Mouse (Mus musculus): Measurements from ENCODE around the gene Rbbp9.

Gene Rbbp9

GRCm38 (mm10) chr2:144550529-144550928, at the start of gene Rbbp9:
TSS of gene Rbbp9 (minus strand) at chr2:144550869.
- DNase-seq, result peak; percentile 75

- DNase-seq, result peak; percentile 94
These were observed 49.4 kb upstream of the Rbbp9 start, which contains the start of gene Dtd1 for GRCm38 (mm10) chr2:144599831-144600687. TSS of gene Dtd1 (plus strand) at chr2:144599897.

- no peak for DNase-seq
These were observed 47.3 kb upstream of the Rbbp9 start for GRCm38 (mm10) chr2:144598006-144598405.

- DNase-seq, result peak; percentile 82
These were observed 43.4 kb upstream of the Rbbp9 start, which contains the start of gene Smim26 for GRCm38 (mm10) chr2:144593951-144594651. TSS of gene Smim26 (plus strand) at chr2:144594054.

- DNase-seq, result peak; percentile 38
These were observed 42.4 kb upstream of the Rbbp9 start for GRCm38 (mm10) chr2:144593036-144593435.

- no peak for DNase-seq
These were observed 38.1 kb upstream of the Rbbp9 start for GRCm38 (mm10) chr2:144588723-144589122.

- DNase-seq, result peak; percentile 97
These were observed 5.3 kb upstream of the Rbbp9 start, which contains the start of gene Sec23b for GRCm38 (mm10) chr2:144555820-144556552. TSS of gene Sec23b (plus strand) at chr2:144556229.

- DNase-seq, result peak; percentile 26
These were observed 4.7 kb upstream of the Rbbp9 start for GRCm38 (mm10) chr2:144555286-144555819.

- DNase-seq, result no peak
These were observed 3.2 kb upstream of the Rbbp9 start for GRCm38 (mm10) chr2:144553905-144554304.

- no peak for DNase-seq
These were observed 3.1 kb downstream of the Rbbp9 start for GRCm38 (mm10) chr2:144547559-144547958.

- no peak for DNase-seq
These were observed 5.2 kb downstream of the Rbbp9 start for GRCm38 (mm10) chr2:144545481-144545880.

GRCm38 (mm10) chr2:144545061-144545460, 5.6 kb downstream of the Rbbp9 start:
- DNase-seq, result no peak

- DNase-seq, result no peak
These were observed 6.0 kb downstream of the Rbbp9 start for GRCm38 (mm10) chr2:144544630-144545029.

GRCm38 (mm10) chr2:144543670-144544069, 7.0 kb downstream of the Rbbp9 start:
- no peak for DNase-seq

GRCm38 (mm10) chr2:144541246-144541645, 9.4 kb downstream of the Rbbp9 start:
- no peak for DNase-seq

- DNase-seq, result no peak
These were observed 13.5 kb downstream of the Rbbp9 start for GRCm38 (mm10) chr2:144537123-144537522.

- DNase-seq, result no peak
These were observed 22.9 kb downstream of the Rbbp9 start for GRCm38 (mm10) chr2:144527821-144528174.

GRCm38 (mm10) chr2:144526981-144527820, 23.5 kb downstream of the Rbbp9 start, which contains the start of the genes Dzank1 and Polr3f:
TSS of gene Dzank1 (minus strand) at chr2:144527414.
TSS of gene Polr3f (plus strand) at chr2:144527718.
- DNase-seq, result peak; percentile 98

GRCm38 (mm10) chr2:144525856-144526255, 24.8 kb downstream of the Rbbp9 start:
- peak; percentile 47 for DNase-seq

GRCm38 (mm10) chr2:144519772-144520171, 30.9 kb downstream of the Rbbp9 start:
- no peak for DNase-seq

- DNase-seq, result no peak
These were observed 36.0 kb downstream of the Rbbp9 start for GRCm38 (mm10) chr2:144514619-144515018.

- DNase-seq, result no peak
These were observed 48.5 kb downstream of the Rbbp9 start for GRCm38 (mm10) chr2:144502134-144502533.
